Mouse (Mus musculus) gastrocnemius, adult 18-20 months (tissue): ENCODE measurements around the gene Fnd3c2. TPM values are rescaled to one million over a fixed set of nuclear protein-coding genes. Genes with fewer than 3 reads are reported as not detected.

ENCODE experiments used
- DNase-seq: peaks from one replicate; pipeline ENCODE4 v3.0.0; 2021; ENCODE audit warnings: low spot score
- long read RNA-seq, 2 experiments: library from polyadenylated mRNA; stranded (forward); transcript quantifications; one replicate each; pipeline ENCODE4 v2.0.0; 2021
- total RNA-seq, 2 experiments: library from RNA; stranded (reverse); gene quantifications; 2 replicates each; pipeline ENCODE4 v1.2.3; 2021

Fnd3c2 gene
- not detected for total RNA-seq
- long read RNA-seq, experiment 1, result 0 reads
- long read RNA-seq, experiment 2, result 0 reads

DNA sequence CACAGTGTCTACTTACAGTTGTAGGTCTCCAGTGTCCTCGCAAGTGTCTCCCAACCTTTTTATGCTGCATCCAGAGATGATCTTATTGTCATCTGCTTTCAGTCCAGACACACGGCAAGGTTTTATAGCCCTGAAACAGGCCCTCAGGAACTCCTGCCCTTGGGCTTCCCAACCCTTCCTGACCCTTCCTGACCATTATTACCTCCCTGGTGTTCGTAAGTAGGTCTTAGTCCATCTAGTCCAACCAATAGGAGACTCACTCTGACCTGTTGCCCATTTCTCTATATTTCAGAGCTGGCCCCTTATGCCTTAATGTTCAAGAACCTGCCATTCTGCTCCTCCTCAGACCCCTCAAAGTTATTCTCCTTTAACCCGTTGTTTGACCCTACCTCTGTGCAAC lies at the start of gene Fnd3c2:
TSS of gene Fnd3c2 (minus strand) at position 101 of the 400 bp plus-strand sequence.
- no peak for DNase-seq

DNA sequence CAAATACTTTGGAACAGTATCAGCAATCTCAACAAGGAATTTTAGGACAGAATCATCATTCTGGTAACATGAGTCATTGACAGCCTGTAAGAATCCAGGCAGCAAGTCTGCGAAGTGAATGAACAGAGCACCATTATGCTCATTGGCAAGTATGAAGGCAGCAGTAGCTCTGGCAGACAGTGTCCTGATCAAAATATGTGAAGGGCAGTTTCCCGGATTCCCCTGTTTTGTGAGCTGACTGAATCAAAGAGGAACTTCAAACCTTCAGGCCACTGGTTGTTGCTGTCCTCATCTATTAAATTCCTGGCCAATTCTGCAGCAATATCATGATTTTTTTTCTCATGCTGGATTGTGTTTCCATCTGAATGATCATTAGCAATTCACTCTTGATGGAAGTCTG lies 29.3 kb upstream of the Fnd3c2 start:
- DNase-seq, result no peak

DNA sequence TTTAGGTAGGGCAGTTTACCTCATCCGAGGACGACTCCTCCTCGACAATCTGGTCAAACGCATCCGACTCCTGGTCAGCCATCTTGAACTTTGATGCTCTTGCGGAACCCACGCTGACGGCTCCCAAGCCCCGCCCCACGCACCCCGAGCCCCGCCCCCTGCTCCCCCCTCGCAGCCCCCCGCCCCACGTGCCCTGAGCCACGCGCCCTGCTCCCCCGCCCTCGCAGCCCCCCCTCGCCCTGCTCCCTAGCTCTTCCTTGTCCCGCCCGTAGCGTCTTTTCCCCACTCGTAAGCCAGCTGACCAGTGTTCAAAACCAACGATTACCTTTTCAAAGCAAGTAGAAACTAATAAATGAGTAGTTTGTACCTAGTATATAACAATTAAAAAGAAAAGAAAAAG lies 34.1 kb downstream of the Fnd3c2 start, which contains the start of gene Taf9b:
TSS of gene Taf9b (minus strand) at position 101 of the 400 bp plus-strand sequence.
- no peak for DNase-seq

DNA sequence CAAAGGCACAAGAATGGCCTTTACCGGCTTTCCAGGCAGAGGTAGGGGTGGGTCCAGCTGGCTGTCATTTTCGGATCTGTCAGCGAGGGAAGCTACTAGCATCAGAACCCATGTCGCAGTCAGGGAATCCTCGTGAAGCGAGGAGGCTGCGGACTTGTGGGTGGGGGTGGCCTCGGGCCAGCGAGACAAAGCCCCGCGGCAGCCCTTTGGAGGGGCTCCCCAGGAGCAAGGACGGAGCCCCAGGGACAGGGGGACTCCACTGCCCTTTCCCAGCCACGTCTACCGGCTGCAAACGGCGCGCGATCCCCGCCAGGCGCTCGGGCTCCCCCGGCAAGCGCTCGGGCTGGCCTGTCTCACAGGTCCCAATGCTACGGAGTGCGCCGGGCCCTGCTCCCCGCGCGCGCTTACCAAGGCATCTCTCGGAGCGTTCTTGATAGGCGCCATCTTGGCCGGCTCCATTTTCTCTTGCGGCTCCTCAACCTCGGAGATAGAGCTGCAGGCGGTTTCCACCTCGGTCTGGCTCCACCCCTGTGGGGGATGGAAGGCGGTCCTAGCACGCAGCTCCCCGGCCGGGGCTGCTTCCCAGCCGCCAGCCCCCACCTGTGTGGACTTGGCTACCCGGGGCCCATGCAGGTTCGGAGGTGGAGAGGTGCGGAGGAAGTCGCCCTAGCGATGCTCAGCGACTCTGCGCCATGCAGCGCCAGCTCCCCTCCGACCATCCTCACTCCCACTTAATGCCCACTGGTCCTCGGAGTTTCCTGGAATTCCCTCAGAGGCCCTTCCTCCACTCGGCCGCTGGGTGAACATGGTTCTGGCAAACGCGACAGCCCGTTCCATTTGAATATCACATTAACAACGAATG lies 35.8 kb downstream of the Fnd3c2 start:
- DNase-seq, result peak; percentile 53

GRCm38 (mm10) chrX:106209100-106209499 lies 46.1 kb downstream of the Fnd3c2 start:
- no peak for DNase-seq

DNA sequence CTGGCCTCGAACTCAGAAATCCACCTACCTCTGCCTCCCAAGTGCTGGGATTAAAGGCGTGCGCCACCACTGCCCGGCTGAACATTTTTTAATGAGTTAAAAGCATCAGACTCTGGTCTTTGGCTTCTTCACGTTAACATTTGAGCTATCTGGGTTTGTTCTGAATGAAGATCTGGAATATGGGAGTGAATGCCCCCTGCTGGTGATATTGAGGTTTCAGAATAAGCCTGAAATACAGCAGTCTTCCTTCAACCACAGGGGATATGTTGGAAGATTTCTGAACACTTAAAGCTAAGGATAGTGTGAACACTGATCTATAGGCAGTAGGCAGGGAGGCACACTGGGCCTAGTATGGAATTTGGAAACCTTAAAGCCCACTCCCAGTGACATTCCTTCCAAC lies 56.3 kb downstream of the Fnd3c2 start:
- no peak for DNase-seq

DNA sequence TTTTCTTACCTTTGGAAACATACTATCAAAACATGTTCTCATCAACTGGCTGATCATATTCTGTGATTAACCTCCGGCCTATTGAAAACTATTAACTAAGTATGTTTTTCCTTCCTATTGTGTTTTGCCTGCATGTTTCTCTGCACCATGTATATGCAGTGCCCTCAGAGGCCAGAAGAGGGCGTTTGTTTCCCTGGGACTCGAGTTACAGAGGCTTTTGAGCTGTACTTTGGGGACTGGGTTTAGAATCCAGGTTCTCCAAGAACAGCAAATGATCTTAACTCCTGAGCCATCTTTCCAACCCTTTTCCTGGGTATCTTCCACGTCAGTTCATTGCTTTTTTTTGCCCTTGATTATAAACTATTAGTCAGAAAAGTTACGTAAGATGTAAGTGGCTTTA lies 57.9 kb downstream of the Fnd3c2 start:
- DNase-seq, result no peak

DNA sequence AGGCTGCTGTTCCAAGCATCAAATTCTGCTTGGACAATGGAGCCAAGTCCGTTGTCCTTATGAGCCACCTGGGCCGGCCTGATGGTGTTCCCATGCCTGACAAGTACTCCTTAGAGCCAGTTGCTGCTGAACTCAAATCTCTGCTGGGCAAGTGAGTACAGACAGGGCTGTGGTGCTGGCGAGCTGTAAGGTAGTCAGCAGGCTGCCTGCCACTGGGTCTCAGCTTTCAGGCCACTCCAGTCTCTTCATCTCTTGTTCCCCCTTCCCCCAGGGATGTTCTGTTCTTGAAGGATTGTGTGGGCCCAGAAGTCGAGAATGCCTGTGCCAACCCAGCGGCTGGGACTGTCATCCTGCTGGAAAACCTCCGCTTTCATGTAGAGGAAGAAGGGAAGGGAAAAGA lies 60.8 kb downstream of the Fnd3c2 start:
- DNase-seq, result peak; percentile 47

DNA sequence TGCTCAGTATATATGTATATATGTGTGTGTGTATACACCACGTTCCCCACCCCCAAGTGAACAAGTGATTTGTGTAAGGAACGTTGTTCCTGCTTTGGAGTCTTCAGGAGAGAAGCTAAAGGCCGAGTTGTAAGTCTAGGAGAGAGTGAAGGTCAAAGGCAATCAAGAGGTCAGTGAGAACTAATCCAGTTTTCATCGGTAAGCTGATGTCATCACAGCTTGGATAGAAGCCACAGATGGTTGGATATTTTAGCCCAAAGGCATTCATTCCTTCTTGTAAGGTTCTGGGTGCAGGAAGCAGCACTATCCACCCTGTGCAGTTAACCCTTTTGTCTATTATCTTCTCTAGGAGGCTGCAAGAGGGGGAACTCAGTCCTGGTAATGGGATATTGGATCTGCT lies 65.1 kb downstream of the Fnd3c2 start:
- DNase-seq, result no peak

GRCm38 (mm10) chrX:106189356-106189755 lies 65.8 kb downstream of the Fnd3c2 start:
- no peak for DNase-seq

DNA sequence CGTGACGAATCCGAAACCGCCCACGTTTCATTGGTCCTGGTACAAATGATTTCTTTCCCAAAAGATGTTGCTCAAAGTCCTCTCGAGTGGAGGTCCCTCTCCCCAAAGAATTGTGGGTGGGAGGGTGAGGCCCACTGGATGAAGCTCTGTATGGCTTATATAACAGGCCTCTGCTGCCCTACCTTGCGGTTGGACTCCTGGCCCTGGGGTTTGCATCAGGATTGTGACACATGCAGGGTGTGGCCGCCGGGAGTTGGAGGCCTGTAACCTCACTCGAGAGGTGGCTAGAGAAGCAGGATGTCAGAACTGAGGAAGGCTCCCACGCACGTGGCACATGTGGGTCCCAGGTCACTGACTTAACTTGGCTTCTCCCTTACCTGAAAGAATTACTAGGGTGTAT lies 67.4 kb downstream of the Fnd3c2 start:
- DNase-seq, result peak; percentile 26

- peak; percentile 93 for DNase-seq
These were observed 68.2 kb downstream of the Fnd3c2 start, which contains the start of gene Pgk1 for GRCm38 (mm10) chrX:106186713-106187649. Gene Pgk1 (plus strand): TSS chrX:106187100.

DNA sequence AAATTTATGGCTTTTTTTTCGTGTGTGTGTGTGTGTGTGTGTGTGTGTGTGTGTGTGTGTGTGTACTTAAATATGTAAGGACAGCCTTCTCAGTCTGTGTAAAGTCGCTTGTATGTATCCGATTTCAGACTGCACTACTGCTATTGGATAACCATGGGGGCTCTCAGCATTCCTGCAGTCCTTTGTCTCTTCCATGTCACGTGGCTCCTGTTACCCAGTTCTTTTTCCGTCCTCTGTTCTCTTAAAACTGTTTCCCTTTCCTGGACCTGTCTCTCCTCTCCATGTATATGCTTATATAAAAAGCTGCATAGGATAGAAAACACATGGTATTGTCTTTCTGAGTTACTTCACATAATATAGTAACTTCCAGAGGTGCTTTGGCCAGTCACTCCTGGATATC lies 69.5 kb downstream of the Fnd3c2 start:
- DNase-seq, result no peak

Other genes with a start within 250 kb of the Fnd3c2 start
- 10 to 100 TPM; 26.5 to 27.0 TPM for gene Magt1, start 243.5 kb downstream of the Fnd3c2 start, total RNA-seq
- 100 to 1,000 TPM; 834 to 889 TPM for gene Cox7b, start 239.7 kb downstream of the Fnd3c2 start, total RNA-seq
- gene Atp7a, start 228.1 kb downstream of the Fnd3c2 start, total RNA-seq, result 1 to 10 TPM; 7.2 to 7.5 TPM
- gene Tlr13, start 112.2 kb downstream of the Fnd3c2 start, total RNA-seq, result under 1 TPM; 0.14 to 0.17 TPM
- gene Pgk1, start 68.3 kb downstream of the Fnd3c2 start, total RNA-seq, result 100 to 1,000 TPM; 795 to 881 TPM
- 1 to 10 TPM; 9.5 to 9.7 TPM for gene Taf9b, start 34.2 kb downstream of the Fnd3c2 start, total RNA-seq
- gene Fndc3c1, start 230.0 kb upstream of the Fnd3c2 start, total RNA-seq, result under 1 TPM; 0.11 to 0.24 TPM